Mouse (Mus musculus) hindbrain, embryonic 15.5 days (tissue): ENCODE measurements around the gene Gm20388. TPM values are rescaled to one million over a fixed set of nuclear protein-coding genes. Genes with fewer than 3 reads are reported as not detected.

Source experiments
- ATAC-seq: fragments of 200-750 bp; cut with Nextera tagmentation; 2 replicates; pipeline ENCODE4 v1.8.0; 2017; ENCODE audit warnings: low read depth, moderate number of reproducible peaks, moderate TSS enrichment; ENCODE audit not compliant: low FRiP score
- H3K27ac ChIP-seq: fragments of 300-500 bp; sonication (generic); replicated peaks from 2 replicates; pipeline ENCODE4 v1.5.1; 2015; ENCODE audit warnings: mild to moderate bottlenecking, inconsistent platforms
- H3K27me3 ChIP-seq: fragments of 300-500 bp; sonication (generic); 2 replicates; pipeline ENCODE4 v1.6.1; 2015; ENCODE audit warnings: control low read depth, inconsistent platforms
- H3K36me3 ChIP-seq: fragments of 300-500 bp; sonication (generic); 2 replicates; pipeline ENCODE4 v1.6.1; 2015; ENCODE audit warnings: control low read depth, inconsistent platforms
- H3K4me1 ChIP-seq: fragments of 300-500 bp; sonication (generic); replicated peaks from 2 replicates; pipeline ENCODE4 v1.6.1; 2015; ENCODE audit warnings: control low read depth, inconsistent platforms
- H3K4me2 ChIP-seq: fragments of 300-500 bp; sonication (generic); 2 replicates; pipeline ENCODE4 v1.6.1; 2015; ENCODE audit warnings: moderate library complexity, mild to moderate bottlenecking, inconsistent platforms
- H3K4me3 ChIP-seq: fragments of 300-500 bp; sonication (generic); 2 replicates; pipeline ENCODE4 v1.5.1; 2015; ENCODE audit warnings: mild to moderate bottlenecking, inconsistent platforms
- H3K9ac ChIP-seq: fragments of 300-500 bp; sonication (generic); 2 replicates; pipeline ENCODE4 v1.6.1; 2015; ENCODE audit warnings: inconsistent platforms
- H3K9me3 ChIP-seq: fragments of 300-500 bp; sonication (generic); 2 replicates; pipeline ENCODE4 v1.6.1; 2016; ENCODE audit warnings: control low read depth, inconsistent platforms
- WGBS: fragments of 180-500 bp; shearing (Covaris S2); methylation state at CpG from one replicate; pipeline ENCODE4 v1.1.7; 2015; 5-methylcytosine and 5-hydroxymethylcytosine counted together
- polyA plus RNA-seq: library from polyadenylated mRNA; unstranded; fragments of >200 nt; fragmentation: Nextera tagmentation; extraction: Ambion mirVana; gene quantifications from 2 replicates; pipeline ENCODE4 v1.2.1, GENCODE M21; 2015

Gene Gm20388
- polyA plus RNA-seq, 1 experiment from 2014 or later: 5.4 TPM

- H3K4me3 ChIP-seq: peak overlapping the region; percentile 50
- peak overlapping the region; percentile 34; the same call in 1 of the 2 replicates for H3K9ac ChIP-seq
- peak overlapping the region; percentile 56; the same call in 1 of the 2 replicates for H3K27ac ChIP-seq
- peak overlapping the region; percentile 89 for H3K4me2 ChIP-seq
- H3K4me1 ChIP-seq: peaks cover 12% of the 10 kb centered on the region
- no peaks in the 10 kb centered on the region for H3K9me3 ChIP-seq
- H3K27me3 ChIP-seq: no peaks in the 10 kb centered on the region
- whole genome bisulfite sequencing: 51% methylated on average over 2 of the region's 2 CpGs
- ATAC-seq: no peak
- H3K36me3 ChIP-seq: no peaks in the 10 kb centered on the region
Measured at GRCm38 (mm10) chr8:120589921-120590320, 679.3 kb downstream of the Gm20388 start.

- H3K4me2 ChIP-seq: no peak overlapping the region
- no peak overlapping the region for H3K4me3 ChIP-seq
- no peak for ATAC-seq
- 70% methylated on average over 10 of the region's 10 CpGs for WGBS
- no peaks in the 10 kb centered on the region for H3K9me3 ChIP-seq
- no peaks in the 10 kb centered on the region for H3K36me3 ChIP-seq
- H3K27ac ChIP-seq: no peak overlapping the region
- H3K4me1 ChIP-seq: peaks cover 12% of the 10 kb centered on the region
- H3K27me3 ChIP-seq: no peaks in the 10 kb centered on the region
- no peak overlapping the region for H3K9ac ChIP-seq
Measured at GRCm38 (mm10) chr8:120591587-120592292, 681.1 kb downstream of the Gm20388 start.

GRCm38 (mm10) chr8:120594571-120594970, 683.9 kb downstream of the Gm20388 start:
- ATAC-seq: no peak
- H3K4me1 ChIP-seq: peaks cover 9% of the 10 kb centered on the region
- no peaks in the 10 kb centered on the region for H3K27me3 ChIP-seq
- no peak overlapping the region for H3K4me2 ChIP-seq
- H3K9ac ChIP-seq: no peak overlapping the region
- 90% methylated on average over 5 of the region's 5 CpGs for WGBS
- H3K4me3 ChIP-seq: no peak overlapping the region
- H3K9me3 ChIP-seq: no peaks in the 10 kb centered on the region
- no peaks in the 10 kb centered on the region for H3K36me3 ChIP-seq
- H3K27ac ChIP-seq: no peak overlapping the region

- WGBS: 10% methylated on average over 5 of the region's 5 CpGs
- no peaks in the 10 kb centered on the region for H3K9me3 ChIP-seq
- H3K4me3 ChIP-seq: no peak overlapping the region
- H3K4me2 ChIP-seq: no peak overlapping the region
- H3K36me3 ChIP-seq: no peaks in the 10 kb centered on the region
- H3K4me1 ChIP-seq: peaks cover 4% of the 10 kb centered on the region
- no peak overlapping the region for H3K27ac ChIP-seq
- H3K9ac ChIP-seq: no peak overlapping the region
- no peaks in the 10 kb centered on the region for H3K27me3 ChIP-seq
- ATAC-seq: no peak
Measured at GRCm38 (mm10) chr8:120595963-120596362, 685.3 kb downstream of the Gm20388 start.

GRCm38 (mm10) chr8:120598579-120598978, 687.9 kb downstream of the Gm20388 start:
- no peak overlapping the region for H3K27ac ChIP-seq
- H3K4me2 ChIP-seq: peak overlapping the region; percentile 22

GRCm38 (mm10) chr8:120599504-120599903, 688.9 kb downstream of the Gm20388 start:
- Histone ChIP-seq H3K4me2 (no peak overlapping the region), H3K36me3 (no peaks in the 10 kb centered on the region), H3K4me1 (peaks cover 12% of the 10 kb centered on the region), H3K9ac (no peak overlapping the region), H3K4me3 (no peak overlapping the region), H3K27ac (no peak overlapping the region), H3K9me3 (no peaks in the 10 kb centered on the region), H3K27me3 (no peaks in the 10 kb centered on the region)
- WGBS: 44% methylated on average over 7 of the region's 7 CpGs
- no peak for ATAC-seq

More at GRCm38 (mm10) chr8:120598579-120598978, 687.9 kb downstream of the Gm20388 start:
- Histone ChIP-seq H3K9me3 (no peaks in the 10 kb centered on the region), H3K36me3 (no peaks in the 10 kb centered on the region), H3K4me3 (no peak overlapping the region), H3K4me1 (peaks cover 12% of the 10 kb centered on the region), H3K9ac (no peak overlapping the region), H3K27me3 (no peaks in the 10 kb centered on the region)
- WGBS: 20% methylated on average over 24 of the region's 24 CpGs
- peak; percentile 75; the same call in 1 of the 2 replicates for ATAC-seq

GRCm38 (mm10) chr8:120602672-120603071, 692.0 kb downstream of the Gm20388 start:
- H3K27me3 ChIP-seq: no peaks in the 10 kb centered on the region
- H3K4me3 ChIP-seq: no peak overlapping the region
- no peak for ATAC-seq
- H3K4me2 ChIP-seq: no peak overlapping the region
- peaks cover 12% of the 10 kb centered on the region for H3K4me1 ChIP-seq
- H3K9me3 ChIP-seq: no peaks in the 10 kb centered on the region
- WGBS: 34% methylated on average over 6 of the region's 6 CpGs
- H3K27ac ChIP-seq: no peak overlapping the region
- H3K36me3 ChIP-seq: no peaks in the 10 kb centered on the region
- H3K9ac ChIP-seq: peak overlapping the region; percentile 22; the same call in 1 of the 2 replicates

- no peaks in the 10 kb centered on the region for H3K36me3 ChIP-seq
- H3K4me3 ChIP-seq: no peak overlapping the region
- H3K4me2 ChIP-seq: no peak overlapping the region
- no peaks in the 10 kb centered on the region for H3K27me3 ChIP-seq
- H3K9me3 ChIP-seq: no peaks in the 10 kb centered on the region
- WGBS: 79% methylated on average over 9 of the region's 9 CpGs
- ATAC-seq: no peak; the same call in 1 of the 2 replicates
- no peak overlapping the region for H3K9ac ChIP-seq
- peaks cover 6% of the 10 kb centered on the region; the same call in 1 of the 2 replicates for H3K4me1 ChIP-seq
- no peak overlapping the region for H3K27ac ChIP-seq
Measured at GRCm38 (mm10) chr8:120607460-120607859, 696.8 kb downstream of the Gm20388 start.

GRCm38 (mm10) chr8:120607885-120608284, 697.2 kb downstream of the Gm20388 start:
- H3K4me1 ChIP-seq: peaks cover 2% of the 10 kb centered on the region; the same call in 1 of the 2 replicates
- H3K27ac ChIP-seq: no peak overlapping the region
- no peaks in the 10 kb centered on the region for H3K36me3 ChIP-seq
- no peaks in the 10 kb centered on the region for H3K27me3 ChIP-seq
- H3K4me2 ChIP-seq: no peak overlapping the region
- 10% methylated on average over 7 of the region's 7 CpGs for WGBS
- no peak overlapping the region for H3K9ac ChIP-seq
- H3K4me3 ChIP-seq: no peak overlapping the region
- ATAC-seq: no peak; the same call in 1 of the 2 replicates
- no peaks in the 10 kb centered on the region for H3K9me3 ChIP-seq

GRCm38 (mm10) chr8:120610824-120611223, 700.2 kb downstream of the Gm20388 start:
- no peak for ATAC-seq
- 82% methylated on average over 6 of the region's 6 CpGs for WGBS
- no peak overlapping the region for H3K4me3 ChIP-seq
- H3K27me3 ChIP-seq: no peaks in the 10 kb centered on the region
- no peak overlapping the region for H3K9ac ChIP-seq
- H3K27ac ChIP-seq: no peak overlapping the region
- no peaks in the 10 kb centered on the region for H3K4me1 ChIP-seq
- H3K9me3 ChIP-seq: no peaks in the 10 kb centered on the region
- H3K36me3 ChIP-seq: no peaks in the 10 kb centered on the region
- H3K4me2 ChIP-seq: no peak overlapping the region

GRCm38 (mm10) chr8:120614491-120614890, 703.9 kb downstream of the Gm20388 start:
- no peaks in the 10 kb centered on the region for H3K27me3 ChIP-seq
- H3K36me3 ChIP-seq: no peaks in the 10 kb centered on the region
- H3K9ac ChIP-seq: no peak overlapping the region
- H3K4me1 ChIP-seq: peaks cover 18% of the 10 kb centered on the region
- H3K9me3 ChIP-seq: no peaks in the 10 kb centered on the region
- 91% methylated on average over 3 of the region's 3 CpGs for WGBS
- H3K4me3 ChIP-seq: no peak overlapping the region
- no peak overlapping the region for H3K27ac ChIP-seq
- H3K4me2 ChIP-seq: no peak overlapping the region
- ATAC-seq: no peak

GRCm38 (mm10) chr8:120616663-120617626, 706.3 kb downstream of the Gm20388 start:
- Histone ChIP-seq H3K27ac (peak overlapping the region; percentile 43; the same call in 1 of the 2 replicates), H3K4me3 (no peak overlapping the region), H3K9me3 (no peaks in the 10 kb centered on the region), H3K36me3 (no peaks in the 10 kb centered on the region), H3K4me1 (peaks cover 18% of the 10 kb centered on the region), H3K9ac (no peak overlapping the region), H3K27me3 (no peaks in the 10 kb centered on the region), H3K4me2 (no peak overlapping the region)
- ATAC-seq: peak; percentile 52; the same call in 1 of the 2 replicates
- 21% methylated on average over 8 of the region's 8 CpGs for WGBS
